1 mouse cellular context compared by ENCODE assay signal in the genomic region with DNA sequence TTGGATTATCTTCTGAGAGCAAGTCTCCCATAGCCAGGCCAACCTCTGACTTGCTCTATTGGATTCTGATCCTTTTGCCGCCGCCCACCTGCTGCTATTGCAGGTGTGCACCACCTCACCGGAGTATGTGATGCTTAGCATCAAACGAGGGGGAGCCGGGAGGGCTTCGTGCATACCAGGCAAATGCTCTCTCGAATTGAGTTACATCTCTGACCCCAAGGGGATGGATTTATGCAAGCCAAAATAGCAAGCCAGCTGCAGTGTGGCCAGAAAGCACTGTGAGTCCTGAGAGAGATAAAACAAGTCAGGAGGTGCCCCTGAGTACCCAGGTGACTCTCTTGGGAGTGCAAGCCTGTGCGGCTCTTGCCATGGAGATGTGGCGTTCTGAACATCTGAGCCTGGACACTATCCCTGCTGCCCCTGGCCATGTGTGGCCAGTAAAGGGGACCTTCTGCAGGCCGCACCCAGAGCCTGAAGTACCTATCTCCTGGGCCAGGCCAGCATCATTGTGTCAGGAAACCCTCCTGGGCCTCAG.
TF ChIP-seq lines count a peak whose summit lies in the region.

No protein-coding gene starts in this region.

TF ChIP-seq in CH12.LX, 34 proteins besides CTCF, POLR2A, EP300 and RAD21:
- TF ChIP-seq ELF1 (IDR thresholded peaks at IDR 0.05; ENCODE audit: low read depth, low read length) (no peak), NRF1 (IDR thresholded peaks at IDR 0.05; ENCODE audit: low read depth, low read length) (no peak), MAX (IDR thresholded peaks at IDR 0.05; ENCODE audit: low read length) (no peak), JUND (conservative IDR thresholded peaks at IDR 0.05; ENCODE audit: low read depth, low read length) (no peak), MEF2A (IDR thresholded peaks at IDR 0.05; ENCODE audit: borderline replicate concordance, low read depth, low read length) (no peak), MAFK (IDR thresholded peaks at IDR 0.05; ENCODE audit: insufficient replicate concordance, low read length) (no peak), SIN3A (IDR thresholded peaks at IDR 0.05; ENCODE audit: low read length) (no peak), USF2 (conservative IDR thresholded peaks at IDR 0.05; ENCODE audit: low read depth, low read length) (no peak), GABPA (IDR thresholded peaks at IDR 0.05; ENCODE audit: insufficient replicate concordance, low read depth, low read length) (no peak), SMC3 (IDR thresholded peaks at IDR 0.05; ENCODE audit: low read depth, low read length) (no peak), PAX5 (IDR thresholded peaks at IDR 0.05; ENCODE audit: low read length) (no peak), JUN (IDR thresholded peaks at IDR 0.05; ENCODE audit: insufficient read depth, low read depth, low read length) (no peak), TBP (conservative IDR thresholded peaks at IDR 0.05; ENCODE audit: low read depth, low read length) (no peak), CHD1 (IDR thresholded peaks at IDR 0.05; ENCODE audit: low read depth, low read length) (no peak), BHLHE40 (IDR thresholded peaks at IDR 0.05; ENCODE audit: low read depth, low read length) (peak; percentile 36; the same call in 1 of the 2 replicates), ETS1 (conservative IDR thresholded peaks at IDR 0.05; ENCODE audit: low read depth, low read length) (peak; percentile 56), POLR2AphosphoS2 (IDR thresholded peaks at IDR 0.05; ENCODE audit: low read depth, low read length) (no peak), RCOR1 (conservative IDR thresholded peaks at IDR 0.05; ENCODE audit: low read depth, low read length) (no peak), ZKSCAN1 (IDR thresholded peaks at IDR 0.05; ENCODE audit: borderline replicate concordance, low read depth, low read length) (no peak), NELFE (IDR thresholded peaks at IDR 0.05; ENCODE audit: low read depth, low read length) (no peak), TCF12 (IDR thresholded peaks at IDR 0.05; ENCODE audit: low read depth, low read length) (peak; percentile 52; the same call in 1 of the 2 replicates), KAT2A (IDR thresholded peaks at IDR 0.05; ENCODE audit: insufficient replicate concordance, low read length) (no peak), MYC (IDR thresholded peaks at IDR 0.05; ENCODE audit: low read depth, low read length) (no peak), E2F4 (IDR thresholded peaks at IDR 0.05; ENCODE audit: insufficient replicate concordance, low read depth, low read length) (no peak), ZC3H11A (IDR thresholded peaks at IDR 0.05; ENCODE audit: low read depth, low read length) (no peak), CHD2 (IDR thresholded peaks at IDR 0.05; ENCODE audit: low read length) (no peak), MXI1 (IDR thresholded peaks at IDR 0.05; ENCODE audit: low read depth, low read length) (no peak), IRF4 (IDR thresholded peaks at IDR 0.05; ENCODE audit: low read depth, low read length) (peak; percentile 35; the same call in 1 of the 2 replicates), ZMIZ1 (IDR thresholded peaks at IDR 0.05; ENCODE audit: low read depth, low read length) (no peak)
